ENCODE assay signal across 20 mouse cellular contexts in the genomic region with DNA sequence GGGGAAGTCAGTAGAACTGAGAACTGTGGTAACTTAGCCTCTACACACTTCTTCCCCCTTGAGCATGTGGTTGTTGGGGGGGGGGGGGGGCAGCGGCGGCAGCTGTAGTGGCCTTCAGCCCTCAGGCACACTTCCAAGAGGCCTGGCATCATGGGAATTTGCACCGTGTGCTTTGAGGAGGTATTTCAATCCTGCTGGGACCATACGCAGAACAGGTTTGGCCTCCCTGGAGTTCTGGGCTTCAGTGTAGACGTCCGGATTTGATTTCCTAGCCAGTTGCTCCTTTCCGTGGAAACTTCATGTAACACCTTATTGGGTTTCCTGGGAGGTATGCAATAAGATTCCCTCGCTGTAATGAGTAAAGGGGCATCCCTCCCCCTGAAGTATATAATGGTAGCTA.
DNase-seq lines count a peak whose midpoint lies in the region; ATAC-seq and TF ChIP-seq lines count a peak whose summit lies in the region.
"Had no signal": no experiment of that assay in that cellular context is flagged by ENCODE, and none has a peak within 500 bp of the region (broad histone marks: within the 10 kb centered on the region; RNA-seq: fewer than 3 reads in every experiment).

No protein-coding gene starts in this region.

- 0 out of 2 replicates have a peak, but pooled peaks have one; percentile 4 for ATAC-seq in heart, postnatal 0 days (ENCODE audit: insufficient read depth, low read depth)
- ATAC-seq in embryonic facial prominence, embryonic 15.5 days (ENCODE audit: insufficient number of reproducible peaks, low FRiP score, low TSS enrichment, low read depth), result peak; percentile 54; the same call in 1 of the 2 replicates
- ATAC-seq in limb, embryonic 13.5 days (ENCODE audit: low FRiP score, low read depth), result peak; percentile 85
- no peak for ATAC-seq in liver, postnatal 0 days
- ATAC-seq: intestine, embryonic 16.5 days had no signal

- peak overlapping the region; percentile 46; the same call in 1 of the 2 replicates for H3K27ac ChIP-seq in heart, postnatal 0 days (ENCODE audit: low read depth)
- no peak overlapping the region for H3K27ac ChIP-seq in embryonic facial prominence, embryonic 15.5 days (replicated peaks)
- no peak overlapping the region for H3K27ac ChIP-seq in limb, embryonic 13.5 days
- no peak overlapping the region for H3K27ac ChIP-seq in liver, postnatal 0 days (ENCODE audit: low read depth)
- no peak overlapping the region for H3K27ac ChIP-seq in layer of hippocampus, adult 2 months
- H3K27ac ChIP-seq: embryonic facial prominence, embryonic 13.5 days; forebrain, embryonic 10.5 days; hindbrain, embryonic 15.5 days; left cerebral cortex, adult 2 months had no signal

- no peaks in the 10 kb centered on the region for H3K9me3 ChIP-seq in heart, postnatal 0 days (replicated peaks; ENCODE audit: control insufficient read depth, low read length)
- no peaks in the 10 kb centered on the region for H3K9me3 ChIP-seq in embryonic facial prominence, embryonic 15.5 days (replicated peaks)
- H3K9me3 ChIP-seq in limb, embryonic 13.5 days, result no peaks in the 10 kb centered on the region
- H3K9me3 ChIP-seq in liver, postnatal 0 days (ENCODE audit: low read length), result no peaks in the 10 kb centered on the region
- H3K9me3 ChIP-seq: embryonic facial prominence, embryonic 13.5 days; hindbrain, embryonic 15.5 days had no signal

- no peak overlapping the region for H3K4me2 ChIP-seq in heart, postnatal 0 days (ENCODE audit: low read depth, low read length)
- H3K4me2 ChIP-seq in embryonic facial prominence, embryonic 15.5 days (replicated peaks), result no peak overlapping the region
- H3K4me2 ChIP-seq in limb, embryonic 13.5 days (replicated peaks), result no peak overlapping the region
- H3K4me2 ChIP-seq in liver, postnatal 0 days (ENCODE audit: low read depth, low read length), result no peak overlapping the region
- H3K4me2 ChIP-seq: embryonic facial prominence, embryonic 13.5 days; hindbrain, embryonic 15.5 days had no signal

- DNase-seq in heart, postnatal 0 days (ENCODE audit: low spot score), result no peak
- no peak for DNase-seq in heart, postnatal 25 days (ENCODE audit: low spot score)
- peak; percentile 17 for DNase-seq in forelimb bud, embryonic 11.5 days (ENCODE audit: low read depth, low spot score)
- no peak for DNase-seq in liver, postnatal 0 days
- DNase-seq in layer of hippocampus, adult 2 months (ENCODE audit: low spot score in 2 of 2), result no peak
- DNase-seq: adrenal gland, postnatal 25 days; cerebellum, adult 18-20 months; heart, adult 11 months; liver; lung, adult 18-20 months; right cerebral cortex, adult 18-20 months; spleen, adult 18-20 months; thymus, adult 2 months had no signal

- TF ChIP-seq EP300 in heart, postnatal 0 days (IDR thresholded peaks at IDR 0.05; ENCODE audit: low read depth), result no peak
- TF ChIP-seq EP300 in liver, postnatal 0 days (IDR thresholded peaks at IDR 0.05; ENCODE audit: low read depth), result no peak

- no peak overlapping the region for H3K9ac ChIP-seq in heart, postnatal 0 days (replicated peaks; ENCODE audit: low read depth, low read length)
- no peak overlapping the region for H3K9ac ChIP-seq in embryonic facial prominence, embryonic 15.5 days
- H3K9ac ChIP-seq in limb, embryonic 13.5 days, result no peak overlapping the region
- no peak overlapping the region for H3K9ac ChIP-seq in liver, postnatal 0 days (replicated peaks)
- H3K9ac ChIP-seq: embryonic facial prominence, embryonic 13.5 days; hindbrain, embryonic 15.5 days had no signal

- H3K36me3 ChIP-seq in heart, postnatal 0 days (replicated peaks; ENCODE audit: control insufficient read depth, insufficient read depth, low read length), result no peaks in the 10 kb centered on the region
- H3K36me3 ChIP-seq in embryonic facial prominence, embryonic 15.5 days, result no peaks in the 10 kb centered on the region
- no peaks in the 10 kb centered on the region for H3K36me3 ChIP-seq in limb, embryonic 13.5 days
- no peaks in the 10 kb centered on the region for H3K36me3 ChIP-seq in liver, postnatal 0 days (replicated peaks; ENCODE audit: insufficient read depth, low read length)
- H3K36me3 ChIP-seq: embryonic facial prominence, embryonic 13.5 days; hindbrain, embryonic 15.5 days had no signal

- H3K4me3 ChIP-seq in heart, postnatal 0 days (ENCODE audit: low read depth, low read length), result no peak overlapping the region
- H3K4me3 ChIP-seq in embryonic facial prominence, embryonic 15.5 days (replicated peaks), result no peak overlapping the region
- H3K4me3 ChIP-seq in limb, embryonic 13.5 days, result no peak overlapping the region
- no peak overlapping the region for H3K4me3 ChIP-seq in liver, postnatal 0 days (ENCODE audit: low read depth, low read length)
- H3K4me3 ChIP-seq in layer of hippocampus, adult 2 months, result no peak overlapping the region
- H3K4me3 ChIP-seq: embryonic facial prominence, embryonic 13.5 days; forebrain, embryonic 10.5 days; hindbrain, embryonic 15.5 days; left cerebral cortex, adult 2 months had no signal

- no peak for TF ChIP-seq CTCF in heart, postnatal 0 days (IDR thresholded peaks at IDR 0.05; ENCODE audit: low read depth)
- TF ChIP-seq CTCF in liver, postnatal 0 days (IDR thresholded peaks at IDR 0.05; ENCODE audit: low read depth), result no peak
- no peak for TF ChIP-seq CTCF in layer of hippocampus, adult 2 months (conservative IDR thresholded peaks at IDR 0.05)

- peaks cover 8% of the 10 kb centered on the region for H3K4me1 ChIP-seq in heart, postnatal 0 days (ENCODE audit: control insufficient read depth, insufficient read depth)
- no peaks in the 10 kb centered on the region for H3K4me1 ChIP-seq in embryonic facial prominence, embryonic 15.5 days
- peaks cover 8% of the 10 kb centered on the region; the same call in 1 of the 2 replicates for H3K4me1 ChIP-seq in limb, embryonic 13.5 days
- H3K4me1 ChIP-seq in liver, postnatal 0 days (ENCODE audit: insufficient read depth), result no peaks in the 10 kb centered on the region; the same call in 1 of the 2 replicates
- H3K4me1 ChIP-seq: embryonic facial prominence, embryonic 13.5 days; hindbrain, embryonic 15.5 days had no signal

- H3K27me3 ChIP-seq in heart, postnatal 0 days (ENCODE audit: control insufficient read depth, insufficient read depth, low read length), result no peaks in the 10 kb centered on the region
- H3K27me3 ChIP-seq in embryonic facial prominence, embryonic 15.5 days, result no peaks in the 10 kb centered on the region
- H3K27me3 ChIP-seq in limb, embryonic 13.5 days, result no peaks in the 10 kb centered on the region
- no peaks in the 10 kb centered on the region for H3K27me3 ChIP-seq in liver, postnatal 0 days (ENCODE audit: insufficient read depth, low read length)
- H3K27me3 ChIP-seq: embryonic facial prominence, embryonic 13.5 days; hindbrain, embryonic 15.5 days had no signal

- 35% methylated on average over 8 of the region's 8 CpGs for WGBS in heart, postnatal 0 days
- 37% methylated on average over 8 of the region's 8 CpGs for WGBS in embryonic facial prominence, embryonic 15.5 days
- 31% methylated on average over 8 of the region's 8 CpGs for WGBS in limb, embryonic 13.5 days
- 67% methylated on average over 8 of the region's 8 CpGs for whole genome bisulfite sequencing in liver, postnatal 0 days (ENCODE audit: insufficient replicate concordance)

- intact Hi-C loops in heart, postnatal 25 days (cut with DNase I), result no loop called here
